19 mouse cellular contexts compared by ENCODE assay signal in genomic region chr5:8911567-8912198, GRCm38 (mm10). TPM values are rescaled to one million over a fixed set of nuclear protein-coding genes. Genes with fewer than 3 reads are reported as not detected.
DNase-seq lines count a peak whose midpoint lies in the region; ATAC-seq lines count a peak whose summit lies in the region.
"Had no signal": no experiment of that assay in that cellular context is flagged by ENCODE, and none has a peak within 500 bp of the region (broad histone marks: within the 10 kb centered on the region; RNA-seq: fewer than 3 reads in every experiment).

No protein-coding gene starts in this region.

- no peaks in the 10 kb centered on the region for H3K36me3 ChIP-seq in midbrain, embryonic 12.5 days
- H3K36me3 ChIP-seq in midbrain, embryonic 14.5 days (ENCODE audit: control insufficient read depth, insufficient read depth, low read length) = no peaks in the 10 kb centered on the region
- H3K36me3 ChIP-seq: embryonic facial prominence, embryonic 10.5 days; intestine, embryonic 15.5 days; limb, embryonic 15.5 days had no signal

- H3K27me3 ChIP-seq in midbrain, embryonic 12.5 days = no peaks in the 10 kb centered on the region
- no peaks in the 10 kb centered on the region for H3K27me3 ChIP-seq in midbrain, embryonic 14.5 days (ENCODE audit: control insufficient read depth, insufficient read depth, low read length)
- H3K27me3 ChIP-seq: intestine, embryonic 15.5 days; limb, embryonic 15.5 days had no signal

- 85% methylated on average over 8 of the region's 8 CpGs for WGBS in midbrain, embryonic 12.5 days
- WGBS in midbrain, embryonic 14.5 days = 81% methylated on average over 8 of the region's 8 CpGs

- no peak overlapping the region for H3K27ac ChIP-seq in midbrain, embryonic 12.5 days (replicated peaks)
- H3K27ac ChIP-seq in midbrain, embryonic 14.5 days (replicated peaks; ENCODE audit: low read depth, low read length) = no peak overlapping the region
- H3K27ac ChIP-seq: embryonic facial prominence, embryonic 10.5 days; heart, adult 2 months; intestine, embryonic 15.5 days; left cerebral cortex, adult 2 months; limb, embryonic 15.5 days had no signal

- no peaks in the 10 kb centered on the region for H3K4me1 ChIP-seq in midbrain, embryonic 12.5 days
- no peaks in the 10 kb centered on the region for H3K4me1 ChIP-seq in midbrain, embryonic 14.5 days (ENCODE audit: control insufficient read depth, insufficient read depth, low read length)
- H3K4me1 ChIP-seq: embryonic facial prominence, embryonic 10.5 days; intestine, embryonic 15.5 days; limb, embryonic 15.5 days had no signal

- DNase-seq in midbrain, embryonic 14.5 days = no peak
- no peak for DNase-seq in ovary, postnatal 36 days (ENCODE audit: low spot score)
- DNase-seq in kidney, postnatal 10 days = no peak
- DNase-seq in lung, postnatal 4 days = no peak
- no peak for DNase-seq in adrenal gland, postnatal 36 days
- DNase-seq: adrenal gland, postnatal 10 days; cerebellum, adult 18-20 months; heart, adult 2 months; heart, postnatal 4 days; kidney, postnatal 4 days; lung, postnatal 10 days; right cerebral cortex, postnatal 14 days had no signal

- no peak overlapping the region for H3K9ac ChIP-seq in midbrain, embryonic 12.5 days (replicated peaks)
- no peak overlapping the region for H3K9ac ChIP-seq in midbrain, embryonic 14.5 days (replicated peaks; ENCODE audit: low read length)
- H3K9ac ChIP-seq: intestine, embryonic 15.5 days; limb, embryonic 15.5 days had no signal

- no peak overlapping the region for H3K4me3 ChIP-seq in midbrain, embryonic 12.5 days
- H3K4me3 ChIP-seq in midbrain, embryonic 14.5 days (replicated peaks; ENCODE audit: low read depth, low read length) = no peak overlapping the region
- H3K4me3 ChIP-seq: embryonic facial prominence, embryonic 10.5 days; heart, adult 2 months; intestine, embryonic 15.5 days; left cerebral cortex, adult 2 months; limb, embryonic 15.5 days had no signal

- peak; percentile 38; the same call in 1 of the 2 replicates for ATAC-seq in midbrain, embryonic 12.5 days (ENCODE audit: low FRiP score, low read depth)
- ATAC-seq in midbrain, embryonic 14.5 days (ENCODE audit: low FRiP score, low TSS enrichment) = no peak
- ATAC-seq in erythroblast, adult 5-6 weeks (replicated peaks; ENCODE audit: low FRiP score, poor library complexity, severe bottlenecking) = 0 out of 2 replicates have a peak, but pooled peaks have one; percentile 26
- peak; percentile 82; the same call in 1 of the 2 replicates for ATAC-seq in neutrophil, adult 5-6 weeks (ENCODE audit: extremely low read depth, insufficient number of reproducible peaks, low FRiP score, poor library complexity, severe bottlenecking)
- ATAC-seq: intestine, embryonic 15.5 days had no signal

- H3K9me3 ChIP-seq in midbrain, embryonic 12.5 days = 0 out of 2 replicates have a peak, but pooled peaks cover 3% of the 10 kb centered on the region
- H3K9me3 ChIP-seq in midbrain, embryonic 14.5 days (ENCODE audit: control insufficient read depth, low read length) = no peaks in the 10 kb centered on the region
- H3K9me3 ChIP-seq: embryonic facial prominence, embryonic 10.5 days; intestine, embryonic 15.5 days; limb, embryonic 15.5 days had no signal

- H3K4me2 ChIP-seq in midbrain, embryonic 12.5 days (replicated peaks) = no peak overlapping the region
- H3K4me2 ChIP-seq in midbrain, embryonic 14.5 days (ENCODE audit: low read length) = no peak overlapping the region
- H3K4me2 ChIP-seq: intestine, embryonic 15.5 days; limb, embryonic 15.5 days had no signal

RNA-seq across cellular contexts. Expression of gene Abcb4, which starts 18.2 kb away (rescaled TPM):
- 0.93 TPM in 2 replicates for polyA plus RNA-seq in midbrain, embryonic 12.5 days (2016; fragmentation: Nextera tagmentation; extraction: Ambion mirVana)
- polyA plus RNA-seq in midbrain, embryonic 14.5 days (2014; fragmentation: Nextera tagmentation; extraction: Ambion mirVana) = 0.65 and 1.1 TPM in 2 replicates
- total RNA-seq in erythroblast, adult 5-6 weeks (2015; ENCODE audit: low replicate concordance) = 169 and 174 TPM in 2 replicates
- total RNA-seq in erythroblast, adult 5-6 weeks (2017; ENCODE audit: low replicate concordance) = 418 and 429 TPM in 2 replicates
- total RNA-seq in neutrophil, adult 5-6 weeks (2017) = 2.7 TPM in 2 replicates
- total RNA-seq in adrenal gland, postnatal 36 days (2021) = 1 to 10 TPM; 2.7 to 3.9 TPM

Comparison
In these comparisons a context has a peak if more than half of its experiments do, and no peak if none do; other contexts are left out.
1. RNA of gene Abcb4, which starts 18.2 kb away (total RNA-seq): 169 to 429 TPM in erythroblast, adult 5-6 weeks; 2.7 to 3.9 TPM in adrenal gland, postnatal 36 days and 2.7 TPM in neutrophil, adult 5-6 weeks; every median in the first group is over 10 times any median in the second.